Mouse (Mus musculus) forelimb bud, embryonic 11.5 days (tissue): Measurements from ENCODE around the gene Mast2.

Experiments
- DNase-seq: peaks from one replicate; pipeline ENCODE4 v3.0.0-alpha.2; 2012; ENCODE audit warnings: low read depth, low spot score

The Mast2 gene

GRCm38 (mm10) chr4:116411401-116411800, 52.6 kb downstream of the Mast2 start:
- no peak for DNase-seq

- no peak for DNase-seq
Observed at GRCm38 (mm10) chr4:116406668-116407067, 57.3 kb downstream of the Mast2 start.

GRCm38 (mm10) chr4:116405955-116406351, 58.0 kb downstream of the Mast2 start:
- DNase-seq: no peak

GRCm38 (mm10) chr4:116405276-116405954, 58.6 kb downstream of the Mast2 start:
- DNase-seq: no peak

- no peak for DNase-seq
Observed at GRCm38 (mm10) chr4:116403884-116404283, 60.1 kb downstream of the Mast2 start.

GRCm38 (mm10) chr4:116402708-116403107, 61.3 kb downstream of the Mast2 start:
- no peak for DNase-seq

GRCm38 (mm10) chr4:116398051-116398450, 65.9 kb downstream of the Mast2 start:
- DNase-seq: no peak

GRCm38 (mm10) chr4:116377973-116378667, 85.9 kb downstream of the Mast2 start:
- DNase-seq: no peak

GRCm38 (mm10) chr4:116371676-116372075, 92.3 kb downstream of the Mast2 start:
- DNase-seq: no peak

GRCm38 (mm10) chr4:116358099-116358498, 105.9 kb downstream of the Mast2 start:
- DNase-seq: no peak

- no peak for DNase-seq
Observed at GRCm38 (mm10) chr4:116352919-116353318, 111.1 kb downstream of the Mast2 start.

GRCm38 (mm10) chr4:116352496-116352895, 111.5 kb downstream of the Mast2 start:
- no peak for DNase-seq

GRCm38 (mm10) chr4:116342119-116342518, 121.9 kb downstream of the Mast2 start:
- DNase-seq: peak; percentile 58

- no peak for DNase-seq
Observed at GRCm38 (mm10) chr4:116336294-116336693, 127.7 kb downstream of the Mast2 start.

- no peak for DNase-seq
Observed at GRCm38 (mm10) chr4:116329256-116329655, 134.7 kb downstream of the Mast2 start.

- DNase-seq: no peak
Observed at GRCm38 (mm10) chr4:116322127-116322526, 141.9 kb downstream of the Mast2 start.

GRCm38 (mm10) chr4:116317575-116317974, 146.4 kb downstream of the Mast2 start:
- DNase-seq: no peak

GRCm38 (mm10) chr4:116304551-116304950, 159.4 kb downstream of the Mast2 start:
- no peak for DNase-seq

- no peak for DNase-seq
Observed at GRCm38 (mm10) chr4:116300878-116301355, 163.1 kb downstream of the Mast2 start.

- DNase-seq: no peak
Observed at GRCm38 (mm10) chr4:116293296-116293695, 170.7 kb downstream of the Mast2 start.

- DNase-seq: no peak
Observed at GRCm38 (mm10) chr4:116291561-116291960, 172.4 kb downstream of the Mast2 start.

- DNase-seq: no peak
Observed at GRCm38 (mm10) chr4:116282211-116282610, 181.8 kb downstream of the Mast2 start.

GRCm38 (mm10) chr4:116268220-116268619, 195.8 kb downstream of the Mast2 start:
- no peak for DNase-seq
